Mouse (Mus musculus) 3T3-L1 (cell line): ENCODE results near the gene Gm9774.

Experiments used
- DNase-seq: peaks from one replicate; pipeline ENCODE4 v3.0.0-alpha.2; 2015; ENCODE audit warnings: low read depth, low spot score

Gene Gm9774

GRCm38 (mm10) chr3:92429323-92429722 lies at the start of gene Gm9774:
Gm9774 (minus strand) TSS chr3:92429423.
- DNase-seq, result no peak

- no peak for DNase-seq
Observed at GRCm38 (mm10) chr3:92470111-92470510, 40.9 kb upstream of the Gm9774 start.

- peak; percentile 73 for DNase-seq
Observed at GRCm38 (mm10) chr3:92467424-92467823, 38.2 kb upstream of the Gm9774 start.

GRCm38 (mm10) chr3:92466576-92466975 lies 37.4 kb upstream of the Gm9774 start:
- DNase-seq, result peak; percentile 74

GRCm38 (mm10) chr3:92458620-92459019 lies 29.4 kb upstream of the Gm9774 start, which contains the start of gene Sprr3:
Sprr3 (minus strand) TSS chr3:92458720.
- DNase-seq, result no peak

- peak; percentile 49 for DNase-seq
Observed at GRCm38 (mm10) chr3:92455151-92455550, 25.9 kb upstream of the Gm9774 start.

GRCm38 (mm10) chr3:92440177-92440576 lies 11.0 kb upstream of the Gm9774 start:
- DNase-seq, result no peak

GRCm38 (mm10) chr3:92438689-92439088 lies 9.5 kb upstream of the Gm9774 start, which contains the start of gene Sprr1b:
Sprr1b (minus strand) TSS chr3:92438789.
- DNase-seq, result no peak

GRCm38 (mm10) chr3:92432282-92432681 lies 3.1 kb upstream of the Gm9774 start, which contains the start of gene Sprr2k:
Sprr2k (plus strand) TSS chr3:92432582.
- peak; percentile 46 for DNase-seq

- peak; percentile 31 for DNase-seq
Observed at GRCm38 (mm10) chr3:92417782-92418181, 11.4 kb downstream of the Gm9774 start, which contains the start of gene Sprr2j-ps. Sprr2j-ps (plus strand) TSS chr3:92418082.

- no peak for DNase-seq
Observed at GRCm38 (mm10) chr3:92407691-92408090, 21.5 kb downstream of the Gm9774 start, which contains the start of gene Sprr2i. Sprr2i (plus strand) TSS chr3:92407991.

- peak; percentile 73 for DNase-seq
Observed at GRCm38 (mm10) chr3:92394301-92394700, 34.9 kb downstream of the Gm9774 start.

GRCm38 (mm10) chr3:92385385-92385784 lies 43.8 kb downstream of the Gm9774 start, which contains the start of gene Sprr2h:
Sprr2h (plus strand) TSS chr3:92385685.
- no peak for DNase-seq
